ENCODE assay signal across 9 mouse cellular contexts in the genomic region with DNA sequence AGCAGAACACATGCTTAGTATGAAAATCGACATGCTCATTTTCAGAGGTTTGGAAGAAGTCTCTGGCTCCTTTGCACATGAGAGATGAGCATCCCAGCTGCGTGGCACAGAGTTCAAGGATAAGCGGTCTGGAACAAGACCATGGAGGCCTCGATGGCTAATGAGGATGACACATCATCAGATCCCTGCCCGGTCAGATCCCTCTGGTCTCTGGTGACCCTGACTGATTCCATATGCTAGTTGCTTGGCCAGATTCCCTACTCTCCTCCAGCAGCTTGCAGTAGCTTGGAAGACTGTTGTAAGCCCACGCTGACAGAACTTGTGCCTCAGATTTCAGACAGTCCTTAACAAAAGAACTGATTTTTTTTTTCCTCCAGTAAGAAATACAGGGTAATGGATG. TPM values are rescaled to one million over a fixed set of nuclear protein-coding genes. Genes with fewer than 3 reads are reported as not detected.
DNase-seq lines count a peak whose midpoint lies in the region; ATAC-seq lines count a peak whose summit lies in the region.
"Had no signal": no experiment of that assay in that cellular context is flagged by ENCODE, and none has a peak within 500 bp of the region (broad histone marks: within the 10 kb centered on the region; RNA-seq: fewer than 3 reads in every experiment).

No protein-coding gene starts in this region.

- ATAC-seq in limb, embryonic 13.5 days (ENCODE audit: low FRiP score, low read depth): peak; percentile 36; the same call in 1 of the 2 replicates
- peak; percentile 60; the same call in 1 of the 2 replicates for ATAC-seq in stomach, embryonic 15.5 days (ENCODE audit: insufficient read depth, low FRiP score, low read depth)
- ATAC-seq in monocyte, adult 5-6 weeks (replicated peaks; ENCODE audit: insufficient number of reproducible peaks, low FRiP score, low TSS enrichment, poor library complexity, severe bottlenecking): no peak

- H3K4me3 ChIP-seq in limb, embryonic 13.5 days: no peak overlapping the region
- no peak overlapping the region for H3K4me3 ChIP-seq in limb, embryonic 10.5 days
- H3K4me3 ChIP-seq in stomach, embryonic 15.5 days (replicated peaks): no peak overlapping the region

- no peaks in the 10 kb centered on the region for H3K4me1 ChIP-seq in limb, embryonic 13.5 days
- no peaks in the 10 kb centered on the region for H3K4me1 ChIP-seq in limb, embryonic 10.5 days
- no peaks in the 10 kb centered on the region for H3K4me1 ChIP-seq in stomach, embryonic 15.5 days

- 77% methylated on average over 6 of the region's 6 CpGs for WGBS in limb, embryonic 13.5 days
- WGBS in limb, embryonic 10.5 days: 88% methylated on average over 6 of the region's 6 CpGs
- WGBS in stomach, embryonic 15.5 days: 51% methylated on average over 6 of the region's 6 CpGs

- no peaks in the 10 kb centered on the region for H3K36me3 ChIP-seq in limb, embryonic 13.5 days
- H3K36me3 ChIP-seq in limb, embryonic 10.5 days: no peaks in the 10 kb centered on the region
- H3K36me3 ChIP-seq in stomach, embryonic 15.5 days: no peaks in the 10 kb centered on the region

- no peaks in the 10 kb centered on the region for H3K27me3 ChIP-seq in limb, embryonic 13.5 days
- H3K27me3 ChIP-seq in limb, embryonic 10.5 days (ENCODE audit: low read depth, poor library complexity, severe bottlenecking): no peaks in the 10 kb centered on the region
- no peaks in the 10 kb centered on the region for H3K27me3 ChIP-seq in stomach, embryonic 15.5 days (replicated peaks)

- intact Hi-C loops in heart, postnatal 10 days (cut with DNase I): no loop called here

- no peak overlapping the region for H3K9ac ChIP-seq in limb, embryonic 13.5 days
- H3K9ac ChIP-seq in stomach, embryonic 15.5 days: no peak overlapping the region

- peak; percentile 6 for DNase-seq in cerebellum, adult 8-10 months
- no peak for DNase-seq in cerebellum, adult 11-12 months
- no peak for DNase-seq in limb, embryonic 10.5 days (ENCODE audit: low spot score)
- peak; percentile 64 to 69 for DNase-seq in heart, postnatal 10 days
- no peak for DNase-seq in thymus, postnatal 36 days

- no peak overlapping the region for H3K27ac ChIP-seq in limb, embryonic 13.5 days
- no peak overlapping the region for H3K27ac ChIP-seq in limb, embryonic 10.5 days
- no peak overlapping the region for H3K27ac ChIP-seq in stomach, embryonic 15.5 days

- H3K4me2 ChIP-seq in limb, embryonic 13.5 days (replicated peaks): no peak overlapping the region
- H3K4me2 ChIP-seq in stomach, embryonic 15.5 days: no peak overlapping the region

- no peaks in the 10 kb centered on the region for H3K9me3 ChIP-seq in limb, embryonic 13.5 days
- H3K9me3 ChIP-seq in limb, embryonic 10.5 days (replicated peaks): no peaks in the 10 kb centered on the region
- no peaks in the 10 kb centered on the region for H3K9me3 ChIP-seq in stomach, embryonic 15.5 days

RNA-seq across cellular contexts. Expression of a gene that starts 26.7 kb away (rescaled TPM):
- polyA plus RNA-seq in limb, embryonic 13.5 days (2015; fragmentation: Nextera tagmentation; extraction: Ambion mirVana): 0.10 and 1.1 TPM in 2 replicates
- 0.09 and 0.24 TPM in 2 replicates for polyA plus RNA-seq in limb, embryonic 10.5 days (2016; fragmentation: Nextera tagmentation; extraction: Ambion mirVana)
- total RNA-seq in heart, postnatal 10 days (2021): not detected
- polyA plus RNA-seq in stomach, embryonic 15.5 days (2015; fragmentation: Nextera tagmentation; extraction: Ambion mirVana): 12.7 and 40.6 TPM in 2 replicates
- total RNA-seq in monocyte, adult 5-6 weeks (2017): not detected in 3 replicates
- polyA plus RNA-seq: C2C12 had no signal

RNA-seq across cellular contexts. Expression of a gene that starts 45.1 kb away (rescaled TPM):
- 0.09 and 1.0 TPM in 2 replicates for polyA plus RNA-seq in limb, embryonic 13.5 days (2015; fragmentation: Nextera tagmentation; extraction: Ambion mirVana)
- polyA plus RNA-seq in limb, embryonic 10.5 days (2016; fragmentation: Nextera tagmentation; extraction: Ambion mirVana): not detected in 2 replicates
- total RNA-seq in heart, postnatal 10 days (2021): under 1 TPM in 1 of 2 experiments, not detected in 1; 0.12 TPM
- polyA plus RNA-seq in stomach, embryonic 15.5 days (2015; fragmentation: Nextera tagmentation; extraction: Ambion mirVana): 15.0 and 40.6 TPM in 2 replicates
- not detected in 3 replicates for total RNA-seq in monocyte, adult 5-6 weeks (2017)
- polyA plus RNA-seq: C2C12 had no signal

Comparison
In these comparisons a context has a peak if more than half of its experiments do, and no peak if none do; other contexts are left out.
1. DNase-seq: peak in cerebellum, adult 8-10 months (single experiment) and heart, postnatal 10 days (2 of 2); none in cerebellum, adult 11-12 months (single experiment), limb, embryonic 10.5 days (single experiment) and thymus, postnatal 36 days (0 of 2).